Mouse (Mus musculus): ENCODE data around the gene Sigirr.

- TF ChIP-seq CTCF (IDR thresholded peaks at IDR 0.05; ENCODE audit: low read depth), result no peak
- TF ChIP-seq EP300 (IDR thresholded peaks at IDR 0.05; ENCODE audit: low read depth), result no peak
These were observed 36.2 kb downstream of the Sigirr start for GRCm38 (mm10) chr7:141064175-141064574.
